Mouse (Mus musculus) CH12.LX (cell line): ENCODE measurements around the gene Ldb3.

ENCODE experiments used
- CTCF ChIP-seq, 2 experiments: IDR thresholded peaks in 1 of 2; conservative IDR thresholded peaks in 1 of 2; 2 replicates each; pipeline ENCODE4 v1.5.1; 2011 to 2012; ENCODE audit warnings: low read depth in 2 of 2, low read length in 2 of 2, improper control_type of control experiment in 1 of 2, inconsistent platforms in 1 of 2, mild to moderate bottlenecking in 1 of 2, moderate library complexity in 1 of 2
- ETS1 ChIP-seq: conservative IDR thresholded peaks from 2 replicates; pipeline ENCODE4 v1.6.1; 2012; ENCODE audit warnings: low read depth, mild to moderate bottlenecking, inconsistent platforms, low read length, improper control_type of control experiment, moderate library complexity
- MAFK ChIP-seq: IDR thresholded peaks from 2 replicates; pipeline ENCODE4 v1.6.1; 2011; ENCODE audit warnings: low read length, improper control_type of control experiment; ENCODE audit not compliant: insufficient replicate concordance
- RCOR1 ChIP-seq: conservative IDR thresholded peaks from 2 replicates; pipeline ENCODE4 v1.6.1; 2012; ENCODE audit warnings: low read depth, mild to moderate bottlenecking, inconsistent platforms, low read length, improper control_type of control experiment
- SMC3 ChIP-seq: IDR thresholded peaks from 2 replicates; pipeline ENCODE4 v1.6.1; 2011; ENCODE audit warnings: low read depth, low read length, improper control_type of control experiment
- TCF12 ChIP-seq: IDR thresholded peaks from 2 replicates; pipeline ENCODE4 v1.6.1; 2014; ENCODE audit warnings: low read depth, mild to moderate bottlenecking, inconsistent platforms, low read length, improper control_type of control experiment
- ZMIZ1 ChIP-seq: IDR thresholded peaks from 2 replicates; pipeline ENCODE4 v1.6.1; 2012; ENCODE audit warnings: low read depth, mild to moderate bottlenecking, inconsistent platforms, low read length, improper control_type of control experiment

DNA sequence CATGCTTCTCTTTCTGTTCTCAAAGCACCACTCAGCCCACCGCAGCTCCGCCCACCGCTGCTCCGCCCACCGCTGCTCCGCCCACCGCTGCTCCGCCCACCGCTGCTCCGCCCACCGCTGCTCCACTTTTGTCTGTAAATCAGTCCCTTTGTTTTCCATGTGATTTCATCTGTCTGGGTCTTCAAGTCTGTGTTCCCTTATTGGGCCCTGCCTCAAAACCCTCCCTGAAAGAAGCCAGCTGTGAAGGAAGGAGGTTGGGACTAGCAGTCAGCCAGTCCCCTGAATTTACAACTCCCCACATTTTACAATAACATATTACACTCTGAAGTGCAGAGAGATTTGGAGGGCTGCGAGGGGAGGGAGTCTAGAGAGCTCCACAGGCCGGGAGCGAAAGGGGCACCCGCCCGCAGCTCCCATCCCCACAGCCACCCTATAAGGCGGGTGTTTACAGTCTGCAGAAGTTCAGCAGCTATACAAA lies 47.8 kb downstream of the Ldb3 start:
- TF ChIP-seq SMC3 (no peak), ZMIZ1 (no peak), CTCF (conservative IDR thresholded peaks at IDR 0.05 in 1 of 2, IDR thresholded peaks at IDR 0.05 in 1 of 2; ENCODE audit: low read depth in 2 of 2, low read length in 2 of 2) (no peak), MAFK (no peak), RCOR1 (no peak), TCF12 (no peak), ETS1 (no peak)
